Mouse (Mus musculus) neutrophil, adult 5-6 weeks (primary cell): ENCODE measurements around the gene Lrrc58. TPM values are rescaled to one million over a fixed set of nuclear protein-coding genes. Genes with fewer than 3 reads are reported as not detected.

Experiments
- ATAC-seq: fragments of 151-379, 151-347 bp; 2 replicates; pipeline ENCODE4 v1.8.0; 2017; ENCODE audit warnings: mild to moderate bottlenecking, moderate TSS enrichment; ENCODE audit not compliant: insufficient number of reproducible peaks, poor library complexity, low FRiP score, severe bottlenecking; ENCODE audit errors: extremely low read depth
- total RNA-seq: library from RNA; stranded (forward); fragments of 200-1000 nt; gene quantifications from 2 replicates; pipeline ENCODE4 v1.2.3, GENCODE M21; 2017

Lrrc58 gene
- total RNA-seq = 13.5 and 15.7 TPM in 2 replicates

DNA sequence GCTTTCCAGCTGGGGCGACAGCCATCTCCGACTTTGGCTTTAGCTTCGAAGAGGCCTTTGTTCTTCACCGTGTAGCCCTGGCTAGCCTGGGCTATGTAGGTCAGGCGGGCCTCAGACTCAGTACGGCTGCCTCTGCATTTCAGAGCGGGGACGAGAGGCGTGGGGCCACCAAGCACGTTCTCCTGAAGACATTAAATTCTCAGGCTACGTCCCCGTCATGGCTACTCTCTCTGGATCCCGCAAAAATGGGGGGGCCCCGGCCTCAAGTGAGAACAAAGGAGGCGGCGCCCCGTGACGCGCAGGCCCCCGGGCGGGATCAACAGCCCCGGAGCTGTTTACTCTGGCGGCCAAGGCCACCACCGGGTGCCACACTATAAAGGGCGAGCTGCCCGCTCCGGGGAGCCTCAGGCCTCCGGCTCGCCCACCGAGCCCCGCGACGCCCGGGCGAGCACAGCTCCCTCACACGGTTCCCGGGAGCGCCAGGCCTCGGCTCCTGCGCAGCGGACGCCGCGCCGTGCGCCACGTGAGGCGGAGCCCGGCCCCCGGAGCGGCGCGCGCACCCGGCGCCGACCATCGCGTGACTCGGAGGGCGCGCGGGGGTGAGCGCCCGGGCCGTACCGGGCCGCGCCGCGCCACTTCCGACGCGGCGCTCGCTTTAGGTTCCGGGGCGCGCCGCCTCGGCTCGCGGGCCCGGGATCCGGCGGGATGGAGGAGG lies at the start of gene Lrrc58:
TSS of gene Lrrc58 (plus strand) at position 599 of the 715 bp plus-strand sequence.
- peak; percentile 33 for ATAC-seq

DNA sequence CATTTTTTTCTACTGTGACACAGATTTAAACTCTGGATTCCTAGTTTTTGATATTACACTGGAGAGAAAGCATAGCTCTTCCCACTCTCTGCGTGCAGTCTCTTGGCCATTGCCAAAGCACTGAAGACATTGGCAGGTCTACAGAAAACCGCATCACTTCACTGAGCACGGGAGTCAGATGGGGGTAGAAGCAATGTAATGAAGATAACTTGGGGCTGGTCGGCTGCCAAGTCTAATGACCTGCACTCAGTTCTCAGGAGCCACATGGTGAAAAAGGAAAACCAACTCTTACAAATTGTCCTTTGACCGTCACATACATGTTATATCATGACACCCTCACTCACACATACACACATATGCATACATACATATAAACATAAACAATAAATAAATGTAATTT lies 44.2 kb upstream of the Lrrc58 start:
- ATAC-seq = no peak

DNA sequence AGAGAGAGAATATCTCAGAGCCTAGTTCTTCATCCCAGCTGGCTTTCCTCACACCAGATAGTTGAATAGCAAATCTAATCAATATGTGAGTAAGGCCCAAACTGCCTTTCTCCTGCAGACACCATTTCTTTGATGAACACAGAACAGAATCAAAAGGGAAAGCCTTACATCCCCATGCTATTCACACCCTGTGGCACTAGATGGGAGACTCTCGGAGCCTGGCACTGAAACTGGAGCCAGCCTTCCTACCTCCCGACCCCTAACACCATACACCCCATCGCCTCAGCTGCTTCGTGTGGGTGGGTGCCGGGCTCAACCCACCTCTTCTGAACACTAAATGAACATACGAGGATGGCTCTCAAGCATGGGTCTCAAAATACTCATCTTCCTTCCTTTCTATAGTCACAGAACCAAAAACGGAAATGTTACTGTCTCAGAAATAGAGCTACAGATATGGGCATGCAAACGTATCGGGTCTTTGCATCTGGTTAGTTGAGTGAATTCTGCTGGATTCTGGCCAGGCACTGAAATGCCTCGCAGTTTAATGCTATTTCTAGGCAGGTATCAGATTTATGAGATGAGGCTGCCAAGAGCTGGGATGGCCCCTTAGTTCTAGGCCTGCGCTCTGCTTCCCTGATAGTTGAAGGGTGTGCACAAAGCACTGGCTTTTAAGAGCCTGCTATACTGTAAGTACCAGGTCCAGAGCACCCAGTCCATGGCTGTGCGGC lies 43.2 kb upstream of the Lrrc58 start:
- ATAC-seq = no peak

DNA sequence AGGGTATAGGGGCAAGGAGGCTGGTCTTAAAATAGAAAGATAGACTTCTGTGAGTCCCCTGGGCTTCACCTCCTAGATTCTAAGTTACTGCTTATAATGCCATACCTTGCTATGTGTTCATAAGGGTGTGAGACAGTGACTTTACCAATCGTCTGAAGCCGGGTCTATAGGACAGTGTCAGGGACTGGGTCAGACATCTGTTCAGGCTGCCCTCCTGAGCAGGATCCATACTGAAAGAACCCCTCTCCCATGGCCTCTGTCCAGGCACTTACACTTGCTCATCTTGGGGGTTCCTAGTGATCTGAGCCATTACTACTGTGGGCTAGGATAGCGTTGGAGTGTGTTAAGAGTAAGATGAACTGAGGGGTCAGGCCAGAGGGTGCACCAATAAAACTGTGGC lies 41.9 kb upstream of the Lrrc58 start:
- no peak for ATAC-seq

DNA sequence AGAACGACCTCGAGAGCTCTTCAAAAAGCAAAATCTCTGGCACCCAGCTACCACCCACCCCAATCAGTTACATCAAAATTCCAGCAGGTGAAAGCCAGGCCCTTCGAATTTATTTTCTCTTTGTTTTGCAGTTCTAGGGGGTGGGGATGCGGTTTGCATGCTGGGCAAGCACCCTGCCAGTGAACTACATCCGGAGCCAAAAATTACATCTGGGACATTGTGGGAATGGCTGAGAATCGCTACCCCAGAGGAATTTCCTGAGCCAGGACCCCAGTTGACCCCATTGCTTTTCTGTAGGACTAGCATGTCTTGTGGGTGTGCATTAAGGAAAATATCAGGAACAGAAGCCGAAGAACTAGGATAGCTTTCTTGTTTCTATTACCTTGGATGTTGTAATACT lies 37.1 kb upstream of the Lrrc58 start:
- ATAC-seq = no peak

DNA sequence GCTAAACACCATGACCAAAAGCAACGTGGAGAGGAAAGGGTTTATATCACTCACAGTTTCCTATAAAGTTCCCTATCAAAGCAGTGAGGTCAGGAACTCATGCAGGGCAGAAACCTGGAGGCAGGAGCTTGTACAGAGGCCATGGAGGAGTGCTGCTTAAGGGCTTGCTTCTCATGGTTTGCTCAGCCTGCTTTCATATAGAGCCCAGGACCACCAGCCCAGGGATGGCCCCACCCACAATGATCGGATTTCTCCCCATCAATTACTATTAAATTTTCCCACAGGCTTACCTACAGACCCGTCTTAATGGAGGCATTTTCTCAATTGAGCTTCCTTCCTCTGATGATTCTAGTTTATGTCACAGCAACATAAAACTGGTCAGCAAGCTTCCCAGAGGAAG lies 30.6 kb upstream of the Lrrc58 start:
- ATAC-seq = no peak

DNA sequence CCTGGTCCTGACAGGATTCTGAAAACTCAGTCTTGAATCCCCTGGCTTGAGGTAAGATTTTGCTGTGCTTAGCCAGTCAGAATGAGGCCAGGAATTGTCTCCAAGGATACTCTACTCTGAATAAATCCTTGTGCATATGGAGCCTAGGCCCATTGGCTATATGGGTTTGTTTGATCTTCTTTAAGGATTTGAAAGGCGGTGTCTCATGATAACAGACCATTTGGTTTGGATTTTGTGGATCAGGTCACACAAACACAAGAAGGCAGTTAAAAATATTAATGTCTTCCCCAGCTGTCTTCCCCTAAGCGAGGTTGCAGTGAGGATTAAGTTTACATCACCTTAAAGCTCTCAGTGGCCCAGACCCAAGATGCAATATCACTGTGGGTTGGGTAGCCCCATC lies 25.8 kb upstream of the Lrrc58 start:
- no peak for ATAC-seq

DNA sequence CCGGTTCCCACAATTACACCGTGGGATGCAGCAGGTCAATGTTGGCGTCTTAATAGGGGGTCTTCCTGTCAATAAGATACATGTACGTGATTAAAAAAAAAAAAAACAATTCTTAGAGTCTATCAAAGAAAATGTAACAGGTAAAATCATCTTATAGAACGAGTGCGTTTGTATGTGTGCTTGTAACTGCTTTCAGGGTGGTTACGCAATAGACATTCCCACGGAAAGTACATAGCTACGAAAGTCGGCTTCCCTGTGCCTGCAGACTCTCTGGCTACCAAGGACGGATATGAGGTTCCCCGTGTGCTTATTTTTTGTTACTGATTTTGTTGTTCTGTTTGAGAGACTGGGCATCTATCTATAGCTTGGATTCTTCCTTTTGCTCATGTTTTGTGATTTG lies 24.4 kb upstream of the Lrrc58 start:
- ATAC-seq = no peak

DNA sequence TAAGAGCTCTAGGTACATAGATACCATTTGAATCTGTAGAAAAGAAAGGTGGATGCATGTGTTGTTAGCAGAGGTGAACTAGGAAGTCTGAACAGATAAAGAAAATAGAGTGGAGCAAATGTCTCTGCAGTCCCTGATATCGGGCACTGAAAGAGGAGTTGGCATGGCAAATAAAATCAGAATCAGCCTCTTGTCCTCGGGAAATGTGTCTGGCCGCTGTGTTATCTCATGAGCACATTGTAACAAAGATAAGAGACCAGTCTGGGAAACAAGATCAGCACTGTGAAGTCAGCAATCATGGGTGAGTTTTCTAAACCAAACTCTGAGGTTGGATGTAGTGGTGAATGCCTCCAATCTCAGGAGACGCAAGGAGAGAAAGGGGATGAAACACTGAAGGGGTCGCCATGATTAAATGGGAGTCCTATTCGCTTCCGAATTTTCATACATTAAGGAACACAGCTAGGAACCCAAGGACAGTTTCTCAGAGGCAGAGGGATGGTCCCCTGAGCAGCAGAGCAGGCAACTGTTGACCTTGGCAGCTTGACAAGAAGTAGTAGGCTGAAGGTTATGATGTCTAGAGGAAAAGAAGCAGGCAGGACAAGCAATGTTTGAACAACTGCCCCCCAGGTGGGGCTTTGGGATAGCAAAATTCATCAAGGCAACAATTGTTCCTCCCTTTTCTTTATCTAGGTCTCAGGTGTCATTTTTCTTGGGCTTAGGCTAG lies 22.8 kb upstream of the Lrrc58 start:
- no peak for ATAC-seq

DNA sequence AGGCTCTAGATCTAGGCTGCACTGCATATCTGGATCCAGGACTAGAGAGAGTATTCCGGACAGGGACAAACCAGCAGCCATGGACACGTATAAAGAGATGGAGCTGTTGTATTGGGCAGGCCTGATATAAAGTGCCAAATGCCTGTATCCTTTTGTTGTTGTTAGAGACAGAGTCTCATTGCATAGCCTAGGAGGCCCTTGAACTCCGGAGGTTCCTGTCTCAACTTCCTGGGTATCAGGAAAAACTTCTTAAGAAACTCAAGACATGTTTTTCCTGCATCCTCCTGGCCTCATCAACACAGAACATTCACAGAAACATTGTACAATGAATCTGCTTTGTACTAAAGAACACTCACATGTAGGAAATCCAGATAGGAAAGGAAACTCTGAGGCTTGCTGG lies 21.1 kb upstream of the Lrrc58 start:
- ATAC-seq = no peak

DNA sequence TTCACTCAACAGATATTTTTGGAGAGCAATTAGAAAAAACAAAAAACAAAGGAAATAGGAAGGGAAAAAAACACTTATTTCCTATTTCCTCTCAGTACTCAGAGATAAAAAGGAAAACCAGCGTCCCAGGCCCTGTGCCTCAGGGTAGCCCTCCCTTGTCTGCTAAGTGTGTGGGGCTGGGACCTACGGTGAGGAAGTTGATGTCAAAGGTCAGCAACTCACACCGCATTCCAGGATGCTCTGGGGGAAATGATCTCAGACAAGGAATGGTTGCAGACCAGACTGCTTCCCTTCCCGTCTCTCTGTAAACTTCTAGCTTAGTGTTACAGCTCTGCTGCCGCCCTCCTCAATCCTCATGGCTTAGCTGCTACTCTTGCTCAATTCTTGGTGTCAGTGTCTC lies 16.8 kb upstream of the Lrrc58 start:
- no peak for ATAC-seq

DNA sequence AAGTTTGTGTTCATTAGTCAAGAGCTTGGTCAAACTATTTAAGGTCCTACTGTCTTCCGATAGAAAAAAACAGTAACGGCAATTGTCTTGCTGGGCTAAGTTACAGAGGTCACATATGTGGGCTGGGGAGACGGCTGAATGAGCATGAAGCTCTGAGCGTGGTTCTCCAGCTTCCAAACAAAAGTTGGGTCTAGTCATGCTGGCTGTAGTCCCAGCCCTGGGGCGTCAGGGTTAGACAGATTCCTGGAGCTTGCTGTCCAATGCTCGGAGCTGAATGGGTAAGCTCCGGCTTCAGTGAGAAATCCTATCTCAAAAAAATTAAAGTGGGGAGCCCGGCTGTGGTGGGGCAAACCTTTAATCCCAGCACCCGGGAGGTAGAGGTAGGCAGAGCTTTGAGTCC lies 14.9 kb upstream of the Lrrc58 start:
- ATAC-seq = no peak

DNA sequence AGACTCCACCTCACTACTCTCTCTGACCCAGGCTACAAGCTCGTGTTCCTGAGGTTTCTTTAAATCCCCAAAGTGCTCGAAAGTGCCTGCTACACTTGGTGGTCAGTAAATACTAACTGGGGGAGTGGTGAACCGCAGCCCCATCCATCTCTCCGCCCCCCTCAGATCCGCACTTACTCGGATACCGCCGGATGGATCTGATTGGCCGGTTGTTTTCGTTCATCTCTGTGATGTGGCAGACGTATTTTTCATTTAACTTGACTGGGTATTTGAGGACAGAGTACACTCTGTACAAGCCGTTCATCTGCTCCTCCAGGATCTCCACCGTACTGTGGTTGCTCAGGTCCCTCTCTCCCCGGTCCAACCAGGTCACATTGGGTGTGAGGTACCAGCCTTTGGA lies 14.1 kb upstream of the Lrrc58 start:
- ATAC-seq = no peak

DNA sequence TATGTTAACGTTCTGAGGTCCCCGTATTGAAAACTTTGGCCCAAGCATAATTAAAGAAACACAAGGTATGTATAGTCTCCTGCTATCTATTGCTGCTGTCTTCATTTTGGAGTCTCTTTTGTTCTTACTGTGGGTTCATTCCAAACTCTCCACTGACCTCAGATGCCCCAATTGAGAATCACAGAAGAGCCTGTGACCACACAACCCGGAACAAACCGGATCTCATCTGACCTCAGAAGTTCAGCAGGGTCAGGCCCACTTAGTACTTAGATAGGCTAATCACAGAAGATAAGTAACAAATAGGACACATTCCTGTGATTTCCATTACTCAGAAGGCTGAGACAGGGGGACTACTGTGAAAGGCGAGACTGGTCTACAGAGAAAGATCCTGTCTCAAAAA lies 13.6 kb upstream of the Lrrc58 start:
- ATAC-seq = no peak

DNA sequence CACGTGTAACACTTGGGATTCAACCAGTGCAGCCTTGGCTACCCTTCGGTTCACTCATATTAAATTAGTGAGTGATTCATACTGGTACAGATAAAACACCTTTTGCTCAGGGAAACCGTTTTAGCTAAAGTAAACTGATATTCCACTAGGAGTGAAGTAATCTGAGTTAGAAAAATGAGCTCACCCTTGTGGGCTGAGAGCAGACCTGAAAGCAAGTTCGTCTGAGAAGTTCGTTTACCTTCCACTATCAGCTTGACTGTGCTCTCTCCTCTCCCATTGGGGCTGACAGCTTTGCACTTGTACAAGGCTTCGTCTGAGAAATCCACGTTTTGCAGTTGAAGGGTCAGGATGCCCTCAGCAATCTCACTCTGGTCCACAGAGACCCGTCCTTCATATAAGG lies 12.6 kb upstream of the Lrrc58 start:
- no peak for ATAC-seq

DNA sequence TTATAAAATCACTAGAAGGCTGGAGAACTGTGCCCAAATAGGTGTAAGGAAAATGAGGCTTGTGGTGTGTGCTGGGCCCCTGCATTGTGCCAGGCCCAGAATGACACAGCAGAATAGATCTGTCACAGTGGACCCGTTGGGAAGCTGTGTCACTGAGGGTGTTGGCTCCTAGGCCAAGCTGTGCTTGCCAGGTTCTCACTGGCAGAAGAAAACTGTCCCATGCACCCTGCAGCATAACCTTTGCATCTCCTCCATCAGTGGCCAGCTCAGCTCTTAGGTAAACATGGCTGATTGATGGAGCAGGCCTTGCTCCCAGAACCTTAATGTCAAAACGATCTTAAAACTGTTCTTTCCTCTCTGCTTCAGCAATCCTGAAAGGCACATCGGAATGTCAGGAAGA lies 11.9 kb upstream of the Lrrc58 start:
- no peak for ATAC-seq

DNA sequence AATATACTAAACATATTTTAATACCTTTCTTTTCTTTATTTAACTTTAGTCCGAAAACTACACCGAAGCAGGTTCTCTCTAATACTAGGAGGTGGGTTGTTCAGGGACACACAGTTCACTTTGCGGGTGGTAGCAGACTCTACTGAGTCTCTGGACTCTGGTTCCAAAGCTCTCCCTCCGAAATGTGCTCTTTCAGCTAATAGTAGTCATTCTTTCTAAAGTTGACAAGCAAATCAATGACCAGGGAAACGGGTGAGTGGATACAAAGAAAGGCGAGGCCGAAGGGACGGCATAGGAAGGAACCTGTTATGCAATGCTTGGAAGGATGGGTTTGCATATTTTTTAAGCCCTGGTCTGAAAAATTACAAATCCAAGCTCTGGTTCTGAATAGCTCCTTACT lies 10.7 kb upstream of the Lrrc58 start:
- no peak for ATAC-seq

DNA sequence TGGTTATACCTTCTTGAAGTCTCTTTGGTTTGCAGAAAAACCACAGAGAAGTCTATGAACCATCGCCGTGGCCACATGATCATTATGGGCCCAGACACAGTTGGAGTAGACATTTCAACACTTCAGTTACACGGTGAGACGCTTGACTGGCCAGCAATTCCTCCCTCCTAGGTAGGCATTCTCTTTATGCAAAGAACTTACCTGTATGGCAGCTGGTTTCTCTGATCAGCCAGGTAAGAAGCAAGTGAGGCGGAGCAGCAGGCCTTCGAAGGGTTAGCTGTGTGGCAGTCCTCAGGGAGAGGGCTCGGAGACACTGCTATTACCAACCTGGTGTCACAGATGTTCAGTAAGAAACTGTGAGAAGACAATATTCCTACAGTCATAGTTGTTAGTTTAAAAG lies 8.0 kb upstream of the Lrrc58 start:
- ATAC-seq = no peak

DNA sequence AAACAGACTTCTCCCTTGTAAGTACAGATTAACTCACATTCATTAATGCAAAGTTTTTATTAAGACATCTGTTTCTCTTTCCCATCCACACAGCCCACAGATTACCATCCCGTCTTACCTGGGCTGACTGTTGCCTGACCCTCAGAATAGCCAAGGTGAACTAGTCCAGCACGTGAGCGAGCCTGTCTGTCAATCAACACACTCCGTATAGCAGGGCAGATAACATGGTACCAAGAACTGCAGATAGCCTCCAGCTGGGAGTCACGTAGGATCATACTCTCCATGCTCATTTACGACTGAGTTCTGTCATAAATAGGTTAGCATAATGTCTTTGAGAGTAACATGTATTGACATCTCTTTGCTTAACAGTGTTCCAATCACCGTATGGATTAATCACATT lies 7.2 kb upstream of the Lrrc58 start, which contains the start of gene Gm36028:
TSS of gene Gm36028 (minus strand) at position 118 of the 400 bp plus-strand sequence.
- no peak for ATAC-seq

DNA sequence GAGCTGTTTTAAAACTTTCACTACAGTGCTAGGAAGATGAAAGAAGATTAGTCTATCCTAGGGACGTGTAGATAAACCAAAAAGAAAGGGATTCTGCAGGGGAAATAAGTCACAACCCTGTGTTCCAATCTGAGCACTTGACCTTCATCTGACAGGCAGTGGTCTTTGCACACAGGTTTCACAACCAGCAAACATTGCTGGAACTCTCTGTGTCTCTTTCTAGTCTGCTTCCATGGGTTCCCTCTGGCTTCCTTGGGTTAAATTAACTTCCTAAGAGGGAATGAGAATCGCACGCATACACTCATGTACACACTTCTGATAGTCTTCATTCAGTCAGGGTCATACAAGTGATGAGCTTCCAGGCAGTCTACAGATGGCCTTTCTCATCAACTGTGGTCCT lies 4.3 kb upstream of the Lrrc58 start:
- no peak for ATAC-seq
